Mouse (Mus musculus) heart, adult 2 months (tissue): ENCODE measurements around the gene Hpcal1.

Source experiments
- CTCF ChIP-seq: fragments of 200-600 bp; IDR thresholded peaks from 2 replicates; pipeline ENCODE4 v1.8.1; 2022; ENCODE audit warnings: antibody characterized with exemption, mild to moderate bottlenecking, moderate library complexity
- EP300 ChIP-seq: fragments of 200-500 bp; IDR thresholded peaks from 2 replicates; pipeline ENCODE4 v1.6.1; 2011; ENCODE audit warnings: low read depth, low read length, control low read depth; ENCODE audit not compliant: insufficient read depth
- POLR2A ChIP-seq: fragments of 200-500 bp; IDR thresholded peaks from 2 replicates; pipeline ENCODE4 v1.6.1; 2011; ENCODE audit warnings: mild to moderate bottlenecking, low read depth, low read length, control low read depth; ENCODE audit not compliant: insufficient read depth

DNA sequence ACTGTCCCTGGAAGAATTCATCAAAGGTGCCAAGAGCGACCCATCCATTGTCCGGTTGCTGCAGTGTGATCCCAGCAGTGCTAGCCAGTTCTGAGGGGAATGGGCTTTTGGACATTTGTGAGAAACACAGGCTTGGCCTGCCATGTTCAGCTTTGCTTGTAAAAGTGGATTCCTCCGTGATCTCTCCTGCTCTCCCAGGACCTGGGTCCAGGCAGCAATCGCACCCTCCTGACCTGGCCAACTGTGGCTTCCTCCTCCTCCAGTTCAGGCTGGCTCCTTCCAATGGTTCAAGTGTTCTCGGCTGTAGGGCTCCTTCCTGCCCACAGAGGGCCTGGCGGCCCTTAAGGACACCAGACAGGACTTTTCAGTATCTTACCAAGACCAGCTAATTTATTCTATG, 100.5 kb downstream of the Hpcal1 start:
- TF ChIP-seq CTCF (no peak), POLR2A (no peak), EP300 (no peak)
